Mouse (Mus musculus): ENCODE data around the gene Folr1. TPM values are rescaled to one million over a fixed set of nuclear protein-coding genes. Genes with fewer than 3 reads are reported as not detected.

Gene Folr1
- polyA plus RNA-seq, 1 experiment, result 2.2 TPM

DNA sequence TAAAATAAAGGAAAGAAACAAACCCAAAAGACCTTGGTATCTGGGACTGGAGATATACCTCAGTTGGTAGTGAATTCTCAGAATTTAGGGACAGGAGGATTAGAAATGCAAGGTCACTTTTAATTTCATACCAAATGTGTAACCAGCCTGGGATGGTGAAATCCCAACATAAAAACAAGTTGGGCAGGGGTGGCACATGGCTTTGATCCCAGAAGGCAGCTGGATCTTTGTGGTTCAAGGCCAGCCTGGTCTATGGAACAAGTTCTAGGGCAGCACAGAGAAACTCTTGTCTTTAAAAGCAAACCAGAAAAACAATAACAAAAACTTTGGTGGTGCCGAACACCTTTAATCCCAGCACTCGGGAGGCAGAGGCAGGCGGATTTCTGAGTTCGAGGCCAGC is 3.1 kb downstream of the Folr1 start:
- Histone ChIP-seq H3K4me2 (ENCODE audit: low read depth) (no peak overlapping the region), H3K27me3 (ENCODE audit: control insufficient read depth, insufficient read depth, insufficient read length) (no peaks in the 10 kb centered on the region), H3K79me2 (ENCODE audit: control insufficient read depth, insufficient read depth) (no peaks in the 10 kb centered on the region), H3K36me3 (ENCODE audit: control insufficient read depth, insufficient read depth) (no peaks in the 10 kb centered on the region), H3ac (ENCODE audit: control insufficient read depth, insufficient read length) (no peak overlapping the region), H3K4me3 (no peak overlapping the region)
- no peak for TF ChIP-seq MAX (IDR thresholded peaks at IDR 0.05; ENCODE audit: low read depth)
- TF ChIP-seq E2F4 (IDR thresholded peaks at IDR 0.05; ENCODE audit: insufficient read depth), result no peak
- no peak for TF ChIP-seq USF1 (IDR thresholded peaks at IDR 0.05; ENCODE audit: low read depth)
- TF ChIP-seq TCF3 (IDR thresholded peaks at IDR 0.05; ENCODE audit: insufficient read length, low read depth), result no peak

DNA sequence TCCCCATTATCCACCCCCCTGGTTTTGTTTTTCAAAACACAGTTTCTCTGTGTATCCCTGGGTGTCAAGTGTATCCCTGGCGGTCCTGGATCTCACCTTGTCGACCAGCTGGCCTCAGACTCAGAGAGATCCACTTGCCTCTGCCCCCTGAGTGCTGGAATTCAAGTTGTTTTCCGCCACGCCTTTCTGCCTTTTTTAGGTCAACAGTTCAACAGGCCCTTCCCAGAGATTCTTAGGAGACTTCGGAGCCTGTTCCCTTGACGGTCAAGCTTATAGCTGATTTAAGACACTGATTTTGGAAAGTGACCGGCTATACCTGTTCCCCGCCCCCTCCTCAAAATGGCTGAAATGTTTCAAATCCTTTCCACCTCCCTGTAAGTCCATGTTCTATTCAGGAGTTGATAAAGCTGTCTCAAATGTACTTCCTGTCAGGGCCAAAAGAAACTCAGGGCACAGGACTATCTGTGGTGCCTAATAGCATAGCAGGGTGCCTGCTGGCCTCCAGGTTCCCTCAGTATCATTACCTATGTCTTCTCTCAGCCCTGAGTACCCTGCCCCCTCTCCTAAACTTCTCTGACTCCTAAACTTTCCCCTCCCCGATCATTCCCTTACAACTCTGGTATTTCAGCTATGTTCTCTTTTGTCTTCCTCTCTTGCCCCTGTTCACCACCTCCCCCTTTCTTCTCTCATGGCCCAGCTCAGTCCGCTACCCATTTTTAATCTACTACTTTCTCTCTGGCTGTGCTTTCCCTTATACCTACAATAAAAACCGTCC is 3.9 kb downstream of the Folr1 start:
- H3ac ChIP-seq (ENCODE audit: control insufficient read depth, insufficient read length), result no peak overlapping the region
- H3K4me2 ChIP-seq (ENCODE audit: low read depth), result no peak overlapping the region
- no peaks in the 10 kb centered on the region for H3K27me3 ChIP-seq (ENCODE audit: control insufficient read depth, insufficient read depth, insufficient read length)
- H3K79me2 ChIP-seq (ENCODE audit: control insufficient read depth, insufficient read depth), result no peaks in the 10 kb centered on the region
- H3K4me3 ChIP-seq, result no peak overlapping the region
- no peaks in the 10 kb centered on the region for H3K36me3 ChIP-seq (ENCODE audit: control insufficient read depth, insufficient read depth)
- TF ChIP-seq TCF12 (IDR thresholded peaks at IDR 0.05; ENCODE audit: insufficient read depth, poor library complexity, severe bottlenecking) (no peak), USF1 (IDR thresholded peaks at IDR 0.05; ENCODE audit: low read depth) (no peak), E2F4 (IDR thresholded peaks at IDR 0.05; ENCODE audit: insufficient read depth) (no peak), POLR2A (IDR thresholded peaks at IDR 0.05; ENCODE audit: insufficient read length, low read depth) (no peak), CEBPB (IDR thresholded peaks at IDR 0.05; ENCODE audit: insufficient read depth, poor library complexity, severe bottlenecking) (no peak), POLR2AphosphoS2 (IDR thresholded peaks at IDR 0.05; ENCODE audit: insufficient read length, low read depth) (no peak), MYOD1 (IDR thresholded peaks at IDR 0.05; ENCODE audit: control insufficient read depth in 1 of 3, insufficient read length in 2 of 3, low read depth in 2 of 3) (no peak), REST (IDR thresholded peaks at IDR 0.05; ENCODE audit: insufficient read depth, insufficient read length) (no peak), MYOG (IDR thresholded peaks at IDR 0.05; ENCODE audit: control insufficient read depth in 1 of 3, insufficient read depth in 1 of 3, insufficient read length in 2 of 3, low read depth in 2 of 3) (no peak)

DNA sequence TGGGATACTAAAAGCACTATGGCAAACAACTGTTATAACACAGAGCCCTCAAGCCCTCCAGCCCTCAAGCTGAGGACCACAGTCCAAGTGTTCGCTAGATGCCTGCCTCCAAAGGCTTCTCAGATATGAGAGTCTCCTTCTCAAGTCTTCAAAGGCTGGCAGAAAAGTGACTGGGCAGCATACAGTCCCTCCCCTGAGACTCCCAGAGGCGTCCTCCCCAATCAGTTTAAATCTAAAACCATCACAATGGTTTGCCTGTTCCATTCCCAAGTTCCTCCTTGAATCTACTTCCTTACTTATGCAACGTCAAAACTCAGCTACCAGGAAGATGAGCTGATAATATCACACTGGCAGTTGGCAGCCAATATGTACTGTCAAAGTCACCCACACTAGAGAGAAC is 7.2 kb downstream of the Folr1 start, which contains the start of gene Anapc15:
TSS of gene Anapc15 (plus strand) at position 301 of the 400 bp plus-strand sequence.
- Histone ChIP-seq H3ac (ENCODE audit: control insufficient read depth, insufficient read length) (no peak within 1 kb of the TSS), H3K79me2 (ENCODE audit: control insufficient read depth, insufficient read depth) (no peaks in the 10 kb centered on the region), H3K4me2 (ENCODE audit: low read depth) (no peak within 1 kb of the TSS), H3K27me3 (ENCODE audit: control insufficient read depth, insufficient read depth, insufficient read length) (no peaks in the 10 kb centered on the region), H3K36me3 (ENCODE audit: control insufficient read depth, insufficient read depth) (no peaks in the 10 kb centered on the region), H3K4me3 (no peak within 1 kb of the TSS)
- no peak for TF ChIP-seq TCF12 (IDR thresholded peaks at IDR 0.05; ENCODE audit: insufficient read depth, poor library complexity, severe bottlenecking)

DNA sequence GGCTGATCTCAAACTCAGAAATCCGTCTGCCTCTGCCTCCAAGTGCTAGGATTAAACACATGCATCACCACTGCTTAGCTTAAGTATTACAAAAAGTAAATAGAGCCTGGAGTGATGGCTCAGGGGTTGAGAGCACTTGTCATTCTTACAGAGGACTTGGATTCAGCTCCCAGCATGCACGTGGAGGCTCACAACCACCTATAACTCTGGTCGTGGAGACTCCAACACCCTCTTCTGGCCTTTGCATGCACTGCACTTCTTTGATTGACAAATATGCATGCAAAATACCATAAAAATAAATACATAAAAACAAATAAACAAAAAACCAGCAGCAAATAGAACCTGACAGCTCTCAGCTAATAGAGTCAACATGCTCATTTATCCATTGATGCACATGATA is 8.3 kb downstream of the Folr1 start:
- no peak overlapping the region for H3K4me2 ChIP-seq (ENCODE audit: low read depth)
- TF ChIP-seq MAX (IDR thresholded peaks at IDR 0.05; ENCODE audit: low read depth) (no peak), TCF12 (IDR thresholded peaks at IDR 0.05; ENCODE audit: insufficient read depth, poor library complexity, severe bottlenecking) (no peak), POLR2AphosphoS2 (IDR thresholded peaks at IDR 0.05; ENCODE audit: insufficient read length, low read depth) (no peak), REST (IDR thresholded peaks at IDR 0.05; ENCODE audit: insufficient read depth, insufficient read length) (no peak), MYOD1 (IDR thresholded peaks at IDR 0.05; ENCODE audit: control insufficient read depth in 1 of 3, insufficient read length in 2 of 3, low read depth in 2 of 3) (no peak), CEBPB (IDR thresholded peaks at IDR 0.05; ENCODE audit: insufficient read depth, poor library complexity, severe bottlenecking) (no peak), MYOG (IDR thresholded peaks at IDR 0.05; ENCODE audit: control insufficient read depth in 1 of 3, insufficient read depth in 1 of 3, insufficient read length in 2 of 3, low read depth in 2 of 3) (no peak), TCF3 (IDR thresholded peaks at IDR 0.05; ENCODE audit: insufficient read length, low read depth) (no peak), USF1 (IDR thresholded peaks at IDR 0.05; ENCODE audit: low read depth) (no peak), SRF (IDR thresholded peaks at IDR 0.05; ENCODE audit: control insufficient read depth, insufficient read length, low read depth) (no peak), E2F4 (IDR thresholded peaks at IDR 0.05; ENCODE audit: insufficient read depth) (no peak), POLR2A (IDR thresholded peaks at IDR 0.05; ENCODE audit: insufficient read length, low read depth) (no peak)
- no peaks in the 10 kb centered on the region for H3K79me2 ChIP-seq (ENCODE audit: control insufficient read depth, insufficient read depth)

GRCm38 (mm10) chr7:101860978-101861377 is 9.6 kb downstream of the Folr1 start:
- H3K79me2 ChIP-seq (ENCODE audit: control insufficient read depth, insufficient read depth), result no peaks in the 10 kb centered on the region
- H3K27me3 ChIP-seq (ENCODE audit: control insufficient read depth, insufficient read depth, insufficient read length), result no peaks in the 10 kb centered on the region
- TF ChIP-seq TCF3 (IDR thresholded peaks at IDR 0.05; ENCODE audit: insufficient read length, low read depth) (no peak), MYOD1 (IDR thresholded peaks at IDR 0.05; ENCODE audit: control insufficient read depth in 1 of 3, insufficient read length in 2 of 3, low read depth in 2 of 3) (no peak), USF1 (IDR thresholded peaks at IDR 0.05; ENCODE audit: low read depth) (no peak), TCF12 (IDR thresholded peaks at IDR 0.05; ENCODE audit: insufficient read depth, poor library complexity, severe bottlenecking) (no peak), REST (IDR thresholded peaks at IDR 0.05; ENCODE audit: insufficient read depth, insufficient read length) (no peak), POLR2A (IDR thresholded peaks at IDR 0.05; ENCODE audit: insufficient read length, low read depth) (no peak), CEBPB (IDR thresholded peaks at IDR 0.05; ENCODE audit: insufficient read depth, poor library complexity, severe bottlenecking) (no peak), SRF (IDR thresholded peaks at IDR 0.05; ENCODE audit: control insufficient read depth, insufficient read length, low read depth) (no peak), MAX (IDR thresholded peaks at IDR 0.05; ENCODE audit: low read depth) (no peak), E2F4 (IDR thresholded peaks at IDR 0.05; ENCODE audit: insufficient read depth) (no peak), POLR2AphosphoS2 (IDR thresholded peaks at IDR 0.05; ENCODE audit: insufficient read length, low read depth) (no peak), MYOG (IDR thresholded peaks at IDR 0.05; ENCODE audit: control insufficient read depth in 1 of 3, insufficient read depth in 1 of 3, insufficient read length in 2 of 3, low read depth in 2 of 3) (no peak)
- no peaks in the 10 kb centered on the region for H3K36me3 ChIP-seq (ENCODE audit: control insufficient read depth, insufficient read depth)
- H3K4me3 ChIP-seq, result no peak overlapping the region
- no peak overlapping the region for H3ac ChIP-seq (ENCODE audit: control insufficient read depth, insufficient read length)
- H3K4me2 ChIP-seq (ENCODE audit: low read depth), result no peak overlapping the region

More for the DNA sequence above, 8.3 kb downstream of the Folr1 start:
- Histone ChIP-seq H3K4me3 (no peak overlapping the region), H3K36me3 (ENCODE audit: control insufficient read depth, insufficient read depth) (no peaks in the 10 kb centered on the region), H3K27me3 (ENCODE audit: control insufficient read depth, insufficient read depth, insufficient read length) (no peaks in the 10 kb centered on the region), H3ac (ENCODE audit: control insufficient read depth, insufficient read length) (no peak overlapping the region)
